Comparison of ENCODE assay signal across 8 mouse cellular contexts in the genomic region with DNA sequence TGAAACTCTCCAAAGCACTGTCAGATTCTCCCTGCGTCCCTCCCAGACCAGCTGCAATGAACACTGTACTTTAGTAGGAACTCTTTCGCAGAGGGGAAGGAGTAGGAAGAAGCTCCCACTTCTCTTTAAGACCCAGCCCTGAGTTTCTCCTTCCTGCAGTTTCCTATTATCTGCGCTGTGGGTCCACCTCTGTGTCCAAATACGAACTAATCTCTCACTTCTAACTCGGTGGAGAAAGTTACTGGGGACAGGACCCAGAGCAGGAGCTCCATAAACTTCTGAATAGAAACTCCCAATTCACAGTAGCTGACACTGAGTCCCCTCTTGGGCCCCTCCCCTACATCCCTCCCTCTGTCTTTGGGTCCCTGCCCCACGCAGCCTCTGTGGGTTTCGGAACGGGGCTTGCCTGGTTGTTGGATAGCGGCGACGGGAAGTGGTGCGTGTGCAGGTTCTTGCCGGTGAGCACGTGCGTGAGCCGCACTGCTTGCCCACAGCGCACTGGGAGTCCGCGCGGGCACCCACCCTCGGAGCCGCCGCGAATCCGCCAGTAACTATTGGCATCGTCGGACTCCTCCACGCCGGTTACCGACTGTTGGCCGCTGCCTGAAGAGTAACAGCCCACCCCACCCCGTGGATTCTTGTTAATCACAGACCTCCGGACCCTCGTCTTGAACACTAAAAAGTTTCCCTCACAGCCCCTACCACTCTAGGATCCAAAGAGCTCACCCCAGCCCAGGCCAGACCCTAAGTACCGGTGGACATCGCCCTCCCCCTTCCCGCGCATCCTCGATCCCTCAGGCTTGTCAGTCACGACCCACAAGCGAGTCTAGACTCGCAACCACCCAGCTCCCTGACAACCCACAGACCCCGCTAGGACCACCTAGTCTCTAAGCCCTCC. TPM values are rescaled to one million over a fixed set of nuclear protein-coding genes. Genes with fewer than 3 reads are reported as not detected.
A peak's percentile ranks its signal among the peaks of the same experiment; 100 is the strongest.
DNase-seq lines count a peak whose midpoint lies in the region; ATAC-seq and TF ChIP-seq lines count a peak whose summit lies in the region.

No protein-coding gene starts in this region.

- peak overlapping the region; percentile 87 for H3K4me3 ChIP-seq in kidney, embryonic 16.5 days (ENCODE audit: low read length)
- peak overlapping the region; percentile 88 to 93 for H3K4me3 ChIP-seq in ES-E14 (ENCODE audit: insufficient read depth in 1 of 2, low read depth in 1 of 2, low read length in 2 of 2, poor library complexity in 1 of 2, severe bottlenecking in 1 of 2)
- peak overlapping the region; percentile 89 for H3K4me3 ChIP-seq in embryonic facial prominence, embryonic 15.5 days (replicated peaks)
- peak overlapping the region; percentile 96 for H3K4me3 ChIP-seq in megakaryocyte, embryonic 14.5 days (replicated peaks)
- H3K4me3 ChIP-seq in testis, adult 2 months (ENCODE audit: control insufficient read depth, low read depth, low read length) = peak overlapping the region; percentile 97

- no peaks in the 10 kb centered on the region for H3K9me3 ChIP-seq in kidney, embryonic 16.5 days (ENCODE audit: low read length)
- no peaks in the 10 kb centered on the region for H3K9me3 ChIP-seq in ES-E14 (ENCODE audit: control insufficient read depth, insufficient read depth, low read depth, low read length)
- no peaks in the 10 kb centered on the region for H3K9me3 ChIP-seq in embryonic facial prominence, embryonic 15.5 days (replicated peaks)
- H3K9me3 ChIP-seq in megakaryocyte, embryonic 14.5 days = no peaks in the 10 kb centered on the region

- DNase-seq in kidney, adult 11 months = no peak
- no peak for DNase-seq in ES-E14 (ENCODE audit: low read depth, low spot score)
- DNase-seq in urinary bladder, adult 2 months (ENCODE audit: low spot score) = no peak

- peak overlapping the region; percentile 99 for H3K4me2 ChIP-seq in kidney, embryonic 16.5 days (replicated peaks; ENCODE audit: low read depth, low read length)
- H3K4me2 ChIP-seq in embryonic facial prominence, embryonic 15.5 days (replicated peaks) = peak overlapping the region; percentile 91

- H3K4me1 ChIP-seq in kidney, embryonic 16.5 days (ENCODE audit: insufficient read depth, low read length) = peaks cover 13% of the 10 kb centered on the region
- H3K4me1 ChIP-seq in ES-E14 (ENCODE audit: control insufficient read depth in 2 of 2, insufficient read depth in 2 of 2, low read length in 2 of 2, poor library complexity in 1 of 2) = no peaks in the 10 kb centered on the region
- peaks cover 16% of the 10 kb centered on the region for H3K4me1 ChIP-seq in embryonic facial prominence, embryonic 15.5 days
- peaks cover 51% of the 10 kb centered on the region for H3K4me1 ChIP-seq in megakaryocyte, embryonic 14.5 days
- peaks cover 11% of the 10 kb centered on the region for H3K4me1 ChIP-seq in testis, adult 2 months (ENCODE audit: control insufficient read depth, insufficient read depth, low read length)

- peak overlapping the region; percentile 55; the same call in 1 of the 2 replicates for H3K27ac ChIP-seq in kidney, embryonic 16.5 days (ENCODE audit: low read length)
- H3K27ac ChIP-seq in ES-E14 (ENCODE audit: insufficient read depth, low read depth, low read length, poor library complexity, severe bottlenecking) = no peak overlapping the region
- H3K27ac ChIP-seq in embryonic facial prominence, embryonic 15.5 days (replicated peaks) = peak overlapping the region; percentile 68
- peak overlapping the region; percentile 95 for H3K27ac ChIP-seq in testis, adult 2 months (ENCODE audit: control insufficient read depth, insufficient read depth, low read depth, low read length)

- ATAC-seq in kidney, embryonic 16.5 days (ENCODE audit: low FRiP score, low TSS enrichment) = no peak
- ATAC-seq in embryonic facial prominence, embryonic 15.5 days (ENCODE audit: insufficient number of reproducible peaks, low FRiP score, low TSS enrichment, low read depth) = no peak; the same call in 1 of the 2 replicates
- ATAC-seq in inflammation-experienced regulatory T-cells, adult 6 months = peak; percentile 41

- TF ChIP-seq CTCF in testis, adult 2 months (IDR thresholded peaks at IDR 0.05; ENCODE audit: control insufficient read depth, insufficient read depth, insufficient replicate concordance, low read depth, low read length) = peak; percentile 11; the same call in 1 of the 2 replicates

- WGBS in kidney, embryonic 16.5 days = 3% methylated on average over 43 of the region's 43 CpGs
- WGBS in embryonic facial prominence, embryonic 15.5 days = 3% methylated on average over 43 of the region's 43 CpGs

- in situ Hi-C loops in ES-E14 (cut with MboI; ENCODE audit: low sequenced_read_pairs in 2 of 2, unreplicated experiment in 2 of 2) = loop anchor here in 1 of 2 experiments (10.0 kb wide), 1 partner anchor 153 kb away; no protein-coding TSS in a partner anchor

- H3K36me3 ChIP-seq in kidney, embryonic 16.5 days (ENCODE audit: insufficient read depth, low read length) = no peaks in the 10 kb centered on the region
- peaks cover 4% of the 10 kb centered on the region; the same call in 1 of the 2 replicates for H3K36me3 ChIP-seq in ES-E14 (ENCODE audit: control insufficient read depth, insufficient read depth, low read length, poor library complexity, severe bottlenecking)
- H3K36me3 ChIP-seq in embryonic facial prominence, embryonic 15.5 days = no peaks in the 10 kb centered on the region; the same call in 1 of the 2 replicates
- H3K36me3 ChIP-seq in megakaryocyte, embryonic 14.5 days (replicated peaks; ENCODE audit: low read length) = peaks cover 14% of the 10 kb centered on the region
- no peaks in the 10 kb centered on the region; the same call in 1 of the 2 replicates for H3K36me3 ChIP-seq in testis, adult 2 months (ENCODE audit: control insufficient read depth, insufficient read depth, low read length)

- H3K27me3 ChIP-seq in kidney, embryonic 16.5 days (ENCODE audit: insufficient read depth, low read length) = no peaks in the 10 kb centered on the region
- H3K27me3 ChIP-seq in embryonic facial prominence, embryonic 15.5 days = no peaks in the 10 kb centered on the region
- peaks cover 2% of the 10 kb centered on the region for H3K27me3 ChIP-seq in megakaryocyte, embryonic 14.5 days (replicated peaks)
- H3K27me3 ChIP-seq in testis, adult 2 months (ENCODE audit: control insufficient read depth, insufficient read depth, low read length) = no peaks in the 10 kb centered on the region

- TF ChIP-seq POLR2A in testis, adult 2 months (IDR thresholded peaks at IDR 0.05; ENCODE audit: control insufficient read depth, low read depth, low read length) = peak; percentile 55; the same call in 1 of the 2 replicates

- H3K9ac ChIP-seq in kidney, embryonic 16.5 days (replicated peaks; ENCODE audit: low read length) = peak overlapping the region; percentile 73
- peak overlapping the region; percentile 81 for H3K9ac ChIP-seq in ES-E14 (ENCODE audit: insufficient read depth, low read depth, low read length, poor library complexity, severe bottlenecking)
- H3K9ac ChIP-seq in embryonic facial prominence, embryonic 15.5 days = peak overlapping the region; percentile 53

RNA-seq across cellular contexts. Expression of a gene that starts 0.7 kb away (rescaled TPM):
- 95.5 and 105 TPM in 2 replicates for polyA plus RNA-seq in kidney, embryonic 16.5 days (2015; fragmentation: Nextera tagmentation; extraction: Ambion mirVana)
- 112 and 168 TPM in 2 replicates for total RNA-seq in ES-E14 (2012; rRNA removed)
- 69.5 and 70.2 TPM in 2 replicates for polyA plus RNA-seq in embryonic facial prominence, embryonic 15.5 days (2015; fragmentation: Nextera tagmentation; extraction: Ambion mirVana)
- 10 to 100 TPM; 17.5 to 69.8 (median 18.3) TPM for polyA plus RNA-seq in inflammation-experienced regulatory T-cells, adult 6 months (2017; shearing (Covaris generic))
- polyA plus RNA-seq in megakaryocyte, embryonic 14.5 days (2012; ENCODE audit: insufficient read depth, low replicate concordance) = 250 and 345 TPM in 2 replicates
- polyA plus RNA-seq in testis, adult 2 months (2012; rRNA removed) = 77.4 and 82.4 TPM in 2 replicates
- 16.1 and 17.9 TPM in 2 replicates for polyA plus RNA-seq in urinary bladder, adult 2 months (2012; rRNA removed)

RNA-seq across cellular contexts. Expression of a gene that starts 6.5 kb away (rescaled TPM):
- polyA plus RNA-seq in kidney, embryonic 16.5 days (2015; fragmentation: Nextera tagmentation; extraction: Ambion mirVana) = 57.5 and 60.6 TPM in 2 replicates
- 47.7 and 74.0 TPM in 2 replicates for total RNA-seq in ES-E14 (2012; rRNA removed)
- 23.3 and 24.5 TPM in 2 replicates for polyA plus RNA-seq in embryonic facial prominence, embryonic 15.5 days (2015; fragmentation: Nextera tagmentation; extraction: Ambion mirVana)
- polyA plus RNA-seq in inflammation-experienced regulatory T-cells, adult 6 months (2017; shearing (Covaris generic)) = 10 to 100 TPM in 1 of 3 experiments, 1 to 10 TPM in 2; 3.4 to 26.3 (median 5.8) TPM
- 7.5 and 24.0 TPM in 2 replicates for polyA plus RNA-seq in megakaryocyte, embryonic 14.5 days (2012; ENCODE audit: insufficient read depth, low replicate concordance)
- 3,527 and 3,682 TPM in 2 replicates for polyA plus RNA-seq in testis, adult 2 months (2012; rRNA removed)
- polyA plus RNA-seq in urinary bladder, adult 2 months (2012; rRNA removed) = 0.50 and 0.74 TPM in 2 replicates

RNA-seq across cellular contexts. Expression of a gene that starts 13.0 kb away (rescaled TPM):
- polyA plus RNA-seq in kidney, embryonic 16.5 days (2015; fragmentation: Nextera tagmentation; extraction: Ambion mirVana) = 7.2 and 7.8 TPM in 2 replicates
- total RNA-seq in ES-E14 (2012; rRNA removed) = 34.0 and 64.7 TPM in 2 replicates
- 14.3 and 15.3 TPM in 2 replicates for polyA plus RNA-seq in embryonic facial prominence, embryonic 15.5 days (2015; fragmentation: Nextera tagmentation; extraction: Ambion mirVana)
- polyA plus RNA-seq in inflammation-experienced regulatory T-cells, adult 6 months (2017; shearing (Covaris generic)) = 10 to 100 TPM in 1 of 3 experiments, 1 to 10 TPM in 2; 5.3 to 11.5 (median 7.4) TPM
- polyA plus RNA-seq in megakaryocyte, embryonic 14.5 days (2012; ENCODE audit: insufficient read depth, low replicate concordance) = 40.2 and 205 TPM in 2 replicates
- 51.5 and 58.7 TPM in 2 replicates for polyA plus RNA-seq in testis, adult 2 months (2012; rRNA removed)
- polyA plus RNA-seq in urinary bladder, adult 2 months (2012; rRNA removed) = 8.3 and 11.9 TPM in 2 replicates

RNA-seq across cellular contexts. Expression of a gene that starts 15.6 kb away (rescaled TPM):
- polyA plus RNA-seq in kidney, embryonic 16.5 days (2015; fragmentation: Nextera tagmentation; extraction: Ambion mirVana) = 0.31 and 0.36 TPM in 2 replicates
- 4.0 and 4.4 TPM in 2 replicates for total RNA-seq in ES-E14 (2012; rRNA removed)
- 0.80 and 1.2 TPM in 2 replicates for polyA plus RNA-seq in embryonic facial prominence, embryonic 15.5 days (2015; fragmentation: Nextera tagmentation; extraction: Ambion mirVana)
- 1 to 10 TPM in 1 of 3 experiments, under 1 TPM in 2; 0.57 to 1.1 (median 0.70) TPM for polyA plus RNA-seq in inflammation-experienced regulatory T-cells, adult 6 months (2017; shearing (Covaris generic))
- 2.3 and 4.8 TPM in 2 replicates for polyA plus RNA-seq in megakaryocyte, embryonic 14.5 days (2012; ENCODE audit: insufficient read depth, low replicate concordance)
- 276 and 291 TPM in 2 replicates for polyA plus RNA-seq in testis, adult 2 months (2012; rRNA removed)
- 4.9 and 5.5 TPM in 2 replicates for polyA plus RNA-seq in urinary bladder, adult 2 months (2012; rRNA removed)

RNA-seq across cellular contexts. Expression of a gene that starts 20.4 kb away (rescaled TPM):
- 150 and 161 TPM in 2 replicates for polyA plus RNA-seq in kidney, embryonic 16.5 days (2015; fragmentation: Nextera tagmentation; extraction: Ambion mirVana)
- 73.2 and 86.7 TPM in 2 replicates for total RNA-seq in ES-E14 (2012; rRNA removed)
- polyA plus RNA-seq in embryonic facial prominence, embryonic 15.5 days (2015; fragmentation: Nextera tagmentation; extraction: Ambion mirVana) = 128 and 142 TPM in 2 replicates
- polyA plus RNA-seq in inflammation-experienced regulatory T-cells, adult 6 months (2017; shearing (Covaris generic)) = 100 to 1,000 TPM; 205 to 233 (median 224) TPM
- 65.8 and 76.6 TPM in 2 replicates for polyA plus RNA-seq in megakaryocyte, embryonic 14.5 days (2012; ENCODE audit: insufficient read depth, low replicate concordance)
- 75.3 and 88.8 TPM in 2 replicates for polyA plus RNA-seq in testis, adult 2 months (2012; rRNA removed)
- 86.8 and 97.1 TPM in 2 replicates for polyA plus RNA-seq in urinary bladder, adult 2 months (2012; rRNA removed)

Comparison
In these comparisons a context has a peak if more than half of its experiments do, and no peak if none do; other contexts are left out.
1. RNA of a gene that starts 6.5 kb away (polyA plus RNA-seq): 3,527 to 3,682 TPM in testis, adult 2 months; 57.5 to 60.6 TPM in kidney, embryonic 16.5 days, 23.3 to 24.5 TPM in embryonic facial prominence, embryonic 15.5 days, 7.5 to 24.0 TPM in megakaryocyte, embryonic 14.5 days, 3.4 to 26.3 TPM in inflammation-experienced regulatory T-cells, adult 6 months and 0.50 to 0.74 TPM in urinary bladder, adult 2 months; every median in the first group is over 10 times any median in the second.
2. Peak in every context shown above with its lines, with median percentiles within 50 percentile points of each other: H3K4me3 ChIP-seq and H3K9ac ChIP-seq.